ENCODE assay signal across 9 mouse cellular contexts in the genomic region with DNA sequence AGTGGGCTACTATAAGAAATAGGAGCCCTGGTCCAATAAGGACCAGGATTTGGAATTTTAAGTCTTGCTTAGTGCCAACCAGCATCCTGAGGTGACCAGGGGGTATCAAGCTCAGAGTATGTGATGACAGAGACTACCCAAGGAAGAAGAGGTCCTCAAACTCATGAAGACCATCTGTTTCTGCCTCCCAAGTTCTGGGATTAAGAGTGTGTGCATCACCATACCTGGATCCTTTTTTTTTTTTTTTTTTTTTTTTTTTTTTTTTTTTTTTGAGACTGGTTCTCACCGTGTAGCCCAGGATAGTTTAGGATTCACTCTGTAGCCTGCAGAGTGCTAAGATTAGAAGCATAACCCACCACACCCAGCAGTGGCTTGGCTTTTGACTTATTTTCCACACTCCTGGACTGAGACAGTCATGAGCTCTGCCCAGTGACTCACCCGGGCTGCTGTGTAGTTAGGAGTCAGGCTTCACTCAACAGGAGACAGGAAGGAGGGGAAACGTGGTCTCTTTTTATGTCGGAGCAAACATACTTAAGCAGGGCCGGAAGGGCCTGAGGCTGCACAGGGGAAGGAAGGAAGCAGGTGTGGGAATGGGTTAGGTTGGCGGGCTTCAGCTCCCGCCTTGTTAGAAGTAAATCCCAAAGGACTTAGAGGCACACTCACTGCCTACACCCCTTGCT. TPM values are rescaled to one million over a fixed set of nuclear protein-coding genes. Genes with fewer than 3 reads are reported as not detected.
DNase-seq lines count a peak whose midpoint lies in the region; ATAC-seq and TF ChIP-seq lines count a peak whose summit lies in the region.
"Had no signal": no experiment of that assay in that cellular context is flagged by ENCODE, and none has a peak within 500 bp of the region (broad histone marks: within the 10 kb centered on the region; RNA-seq: fewer than 3 reads in every experiment).

No protein-coding gene starts in this region.

- TF ChIP-seq CTCF in gastrocnemius, adult 2 months (IDR thresholded peaks at IDR 0.05), result no peak

- H3K9ac ChIP-seq in midbrain, embryonic 14.5 days (replicated peaks; ENCODE audit: low read length), result no peak overlapping the region
- no peak overlapping the region for H3K9ac ChIP-seq in forebrain, embryonic 11.5 days (ENCODE audit: low read length)
- H3K9ac ChIP-seq: liver, embryonic 15.5 days had no signal

- peak; percentile 61 for DNase-seq in gastrocnemius, adult 2 months
- no peak for DNase-seq in gastrocnemius, postnatal 10 days
- peak; percentile 43 for DNase-seq in ZHBTc4 (ENCODE audit: low read depth, low spot score)
- peak; percentile 54 to 62 for DNase-seq in heart, postnatal 10 days
- peak; percentile 35 for DNase-seq in lung, postnatal 10 days
- DNase-seq in midbrain, embryonic 14.5 days, result no peak
- no peak for DNase-seq in forebrain, embryonic 11.5 days (ENCODE audit: low spot score)
- DNase-seq in right cerebral cortex, postnatal 14 days, result no peak

- peak overlapping the region; percentile 66 for H3K27ac ChIP-seq in gastrocnemius, adult 2 months
- H3K27ac ChIP-seq in midbrain, embryonic 14.5 days (replicated peaks; ENCODE audit: low read depth, low read length), result no peak overlapping the region
- H3K27ac ChIP-seq in forebrain, embryonic 11.5 days (ENCODE audit: low read depth, low read length), result no peak overlapping the region
- H3K27ac ChIP-seq: liver, embryonic 15.5 days had no signal

- H3K36me3 ChIP-seq in midbrain, embryonic 14.5 days (ENCODE audit: control insufficient read depth, insufficient read depth, low read length), result no peaks in the 10 kb centered on the region
- H3K36me3 ChIP-seq in forebrain, embryonic 11.5 days (ENCODE audit: control insufficient read depth, insufficient read depth, low read length), result no peaks in the 10 kb centered on the region
- H3K36me3 ChIP-seq: liver, embryonic 15.5 days had no signal

- intact Hi-C loops in gastrocnemius, adult 2 months (cut with DNase I), result no loop called here
- intact Hi-C loops in heart, postnatal 10 days (cut with DNase I), result no loop called here

- no peak for ATAC-seq in midbrain, embryonic 14.5 days (ENCODE audit: low FRiP score, low TSS enrichment)
- no peak for ATAC-seq in forebrain, embryonic 11.5 days (replicated peaks; ENCODE audit: low FRiP score)

- H3K4me1 ChIP-seq in midbrain, embryonic 14.5 days (ENCODE audit: control insufficient read depth, insufficient read depth, low read length), result no peaks in the 10 kb centered on the region
- no peaks in the 10 kb centered on the region for H3K4me1 ChIP-seq in forebrain, embryonic 11.5 days (replicated peaks; ENCODE audit: control insufficient read depth, insufficient read depth, low read length)
- H3K4me1 ChIP-seq: liver, embryonic 15.5 days had no signal

- 80% methylated on average over 7 of the region's 7 CpGs for WGBS in midbrain, embryonic 14.5 days
- 77% methylated on average over 7 of the region's 7 CpGs for WGBS in forebrain, embryonic 11.5 days

- no peak overlapping the region for H3K4me2 ChIP-seq in midbrain, embryonic 14.5 days (ENCODE audit: low read length)
- no peak overlapping the region for H3K4me2 ChIP-seq in forebrain, embryonic 11.5 days (ENCODE audit: low read depth, low read length, severe bottlenecking)
- H3K4me2 ChIP-seq: liver, embryonic 15.5 days had no signal

- no peak overlapping the region for H3K4me3 ChIP-seq in gastrocnemius, adult 2 months
- H3K4me3 ChIP-seq in midbrain, embryonic 14.5 days (replicated peaks; ENCODE audit: low read depth, low read length), result no peak overlapping the region
- H3K4me3 ChIP-seq in forebrain, embryonic 11.5 days (ENCODE audit: low read depth, low read length), result no peak overlapping the region
- H3K4me3 ChIP-seq: liver, embryonic 15.5 days had no signal

- H3K27me3 ChIP-seq in midbrain, embryonic 14.5 days (ENCODE audit: control insufficient read depth, insufficient read depth, low read length), result no peaks in the 10 kb centered on the region
- H3K27me3 ChIP-seq in forebrain, embryonic 11.5 days (ENCODE audit: control insufficient read depth, insufficient read depth, low read length), result no peaks in the 10 kb centered on the region

- H3K9me3 ChIP-seq in midbrain, embryonic 14.5 days (ENCODE audit: control insufficient read depth, low read length), result 0 out of 2 replicates have a peak, but pooled peaks cover 3% of the 10 kb centered on the region
- no peaks in the 10 kb centered on the region for H3K9me3 ChIP-seq in forebrain, embryonic 11.5 days (ENCODE audit: control insufficient read depth, low read length)
- H3K9me3 ChIP-seq: liver, embryonic 15.5 days had no signal

RNA-seq across cellular contexts. Expression of gene Bok, which starts 5.4 kb away (rescaled TPM):
- total RNA-seq in gastrocnemius, adult 2 months (2021), result 1 to 10 TPM in 1 of 2 experiments, under 1 TPM in 1; 0.59 to 1.1 TPM
- total RNA-seq in gastrocnemius, postnatal 10 days (2021), result 1 to 10 TPM; 5.6 to 6.4 TPM
- 10 to 100 TPM; 10.2 to 10.4 TPM for total RNA-seq in heart, postnatal 10 days (2021)
- 77.6 and 87.4 TPM in 2 replicates for polyA plus RNA-seq in midbrain, embryonic 14.5 days (2014; fragmentation: Nextera tagmentation; extraction: Ambion mirVana)
- 44.0 and 48.6 TPM in 2 replicates for polyA plus RNA-seq in forebrain, embryonic 11.5 days (2014; fragmentation: Nextera tagmentation; extraction: Ambion mirVana)

RNA-seq across cellular contexts. Expression of gene Stk25, which starts 21.6 kb away (rescaled TPM):
- total RNA-seq in gastrocnemius, adult 2 months (2021), result 10 to 100 TPM; 90.1 to 90.5 TPM
- 100 to 1,000 TPM in 1 of 2 experiments, 10 to 100 TPM in 1; 98.8 to 104 TPM for total RNA-seq in gastrocnemius, postnatal 10 days (2021)
- total RNA-seq in heart, postnatal 10 days (2021), result 100 to 1,000 TPM; 135 to 138 TPM
- 357 and 370 TPM in 2 replicates for polyA plus RNA-seq in midbrain, embryonic 14.5 days (2014; fragmentation: Nextera tagmentation; extraction: Ambion mirVana)
- polyA plus RNA-seq in forebrain, embryonic 11.5 days (2014; fragmentation: Nextera tagmentation; extraction: Ambion mirVana), result 186 and 206 TPM in 2 replicates

Comparison
In these comparisons a context has a peak if more than half of its experiments do, and no peak if none do; other contexts are left out.
1. DNase-seq: peak in gastrocnemius, adult 2 months (single experiment), ZHBTc4 (single experiment), heart, postnatal 10 days (2 of 2) and lung, postnatal 10 days (single experiment); none in gastrocnemius, postnatal 10 days (single experiment), midbrain, embryonic 14.5 days (single experiment), forebrain, embryonic 11.5 days (single experiment) and right cerebral cortex, postnatal 14 days (single experiment).